Mouse (Mus musculus): ENCODE data around the gene Exoc2. TPM values are rescaled to one million over a fixed set of nuclear protein-coding genes. Genes with fewer than 3 reads are reported as not detected.

Exoc2 gene
- polyA plus RNA-seq, 1 experiment: 10.8 TPM

GRCm38 (mm10) chr13:30952044-30952443 lies 21.8 kb downstream of the Exoc2 start:
- Histone ChIP-seq H3K4me3 (ENCODE audit: insufficient read depth, poor library complexity, severe bottlenecking) (no peak overlapping the region), H3ac (ENCODE audit: control insufficient read depth, insufficient read length, low read depth) (no peak overlapping the region), H3K36me3 (ENCODE audit: control insufficient read depth, insufficient read depth) (peaks cover 4% of the 10 kb centered on the region), H3K79me3 (ENCODE audit: low read depth) (peaks cover 5% of the 10 kb centered on the region), H3K27me3 (ENCODE audit: control insufficient read depth, insufficient read depth, insufficient read length) (no peaks in the 10 kb centered on the region), H3K79me2 (ENCODE audit: control insufficient read depth, insufficient read depth) (peaks cover 10% of the 10 kb centered on the region)
- no peak for TF ChIP-seq USF1 (IDR thresholded peaks at IDR 0.05; ENCODE audit: low read depth)
- TF ChIP-seq MAX (IDR thresholded peaks at IDR 0.05): no peak
- TF ChIP-seq MYOD1 (IDR thresholded peaks at IDR 0.05; ENCODE audit: control insufficient read depth, insufficient read length, low read depth): no peak
- no peak for TF ChIP-seq MYOG (IDR thresholded peaks at IDR 0.05; ENCODE audit: control insufficient read depth, extremely low read depth, insufficient read length)
- TF ChIP-seq FOSL1 (IDR thresholded peaks at IDR 0.05; ENCODE audit: insufficient read depth, low read length, poor library complexity, severe bottlenecking): no peak
- no peak for TF ChIP-seq CEBPB (IDR thresholded peaks at IDR 0.05; ENCODE audit: low read depth)

DNA sequence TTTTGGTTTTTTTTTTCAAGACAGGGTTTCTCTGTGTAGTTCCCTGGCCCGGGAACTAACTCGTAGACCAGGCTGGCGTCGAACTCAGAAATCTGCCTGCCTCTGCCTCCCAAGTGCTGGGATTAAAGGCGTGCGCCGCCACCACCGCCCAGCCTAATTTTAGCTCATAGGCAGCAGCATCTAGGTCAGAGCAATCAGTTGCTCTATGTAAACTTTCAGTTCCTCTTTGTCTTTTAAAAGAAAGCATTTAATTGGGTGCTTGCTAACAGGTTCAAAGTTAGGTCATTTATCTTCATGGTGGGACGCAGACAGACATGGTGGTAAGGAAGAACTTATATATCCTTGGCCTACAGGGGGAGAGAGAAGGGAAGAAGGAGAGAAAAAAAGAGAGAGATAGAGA lies 24.7 kb downstream of the Exoc2 start:
- no peak for TF ChIP-seq MYOG (IDR thresholded peaks at IDR 0.05; ENCODE audit: control insufficient read depth, extremely low read depth, insufficient read length)
- TF ChIP-seq CTCF (IDR thresholded peaks at IDR 0.05; ENCODE audit: control insufficient read depth, insufficient read depth, insufficient read length): no peak
- no peak for TF ChIP-seq CEBPB (IDR thresholded peaks at IDR 0.05; ENCODE audit: low read depth)
- no peak for TF ChIP-seq USF1 (IDR thresholded peaks at IDR 0.05; ENCODE audit: low read depth)
- no peak for TF ChIP-seq MAX (IDR thresholded peaks at IDR 0.05)
- TF ChIP-seq FOSL1 (IDR thresholded peaks at IDR 0.05; ENCODE audit: insufficient read depth, low read length, poor library complexity, severe bottlenecking): no peak
- TF ChIP-seq MYOD1 (IDR thresholded peaks at IDR 0.05; ENCODE audit: control insufficient read depth, insufficient read length, low read depth): no peak
- Histone ChIP-seq H3K27me3 (ENCODE audit: control insufficient read depth, insufficient read depth, insufficient read length) (no peaks in the 10 kb centered on the region), H3ac (ENCODE audit: control insufficient read depth, insufficient read length, low read depth) (no peak overlapping the region), H3K79me3 (ENCODE audit: low read depth) (peaks cover 5% of the 10 kb centered on the region), H3K79me2 (ENCODE audit: control insufficient read depth, insufficient read depth) (peaks cover 5% of the 10 kb centered on the region), H3K4me3 (ENCODE audit: insufficient read depth, poor library complexity, severe bottlenecking) (no peak overlapping the region), H3K36me3 (ENCODE audit: control insufficient read depth, insufficient read depth) (peaks cover 4% of the 10 kb centered on the region)

DNA sequence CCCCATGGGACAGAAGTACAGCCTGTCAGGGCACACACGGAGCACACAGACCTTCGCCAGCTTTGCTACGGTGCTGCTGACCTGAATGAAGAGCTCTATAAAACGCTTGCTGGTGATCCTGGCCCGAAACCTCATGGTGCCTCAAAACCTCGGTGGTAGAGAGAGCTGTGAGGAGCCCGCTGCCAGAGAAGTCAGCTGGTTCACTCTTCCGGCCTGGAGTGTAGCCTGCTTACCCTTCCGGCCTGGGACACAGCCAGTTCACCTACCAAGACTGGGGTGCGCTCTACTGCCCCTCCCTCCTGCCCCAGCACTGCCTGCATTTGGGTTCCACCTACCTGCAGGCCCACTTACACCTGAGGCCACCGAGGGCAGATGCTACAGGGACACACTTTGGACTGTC lies 26.4 kb downstream of the Exoc2 start, which contains the start of gene Hus1b:
Hus1b (minus strand) TSS at position 220 of the 400 bp plus-strand sequence.
- Histone ChIP-seq H3K36me3 (ENCODE audit: control insufficient read depth, insufficient read depth) (peaks cover 4% of the 10 kb centered on the region), H3K4me3 (ENCODE audit: insufficient read depth, poor library complexity, severe bottlenecking) (no peak within 1 kb of the TSS), H3K79me3 (ENCODE audit: low read depth) (peaks cover 4% of the 10 kb centered on the region), H3ac (ENCODE audit: control insufficient read depth, insufficient read length, low read depth) (no peak within 1 kb of the TSS), H3K27me3 (ENCODE audit: control insufficient read depth, insufficient read depth, insufficient read length) (no peaks in the 10 kb centered on the region), H3K79me2 (ENCODE audit: control insufficient read depth, insufficient read depth) (peaks cover 5% of the 10 kb centered on the region)
- TF ChIP-seq FOSL1 (IDR thresholded peaks at IDR 0.05; ENCODE audit: insufficient read depth, low read length, poor library complexity, severe bottlenecking) (no peak), CEBPB (IDR thresholded peaks at IDR 0.05; ENCODE audit: low read depth) (no peak), USF1 (IDR thresholded peaks at IDR 0.05; ENCODE audit: low read depth) (no peak), MYOD1 (IDR thresholded peaks at IDR 0.05; ENCODE audit: control insufficient read depth, insufficient read length, low read depth) (no peak), MAX (IDR thresholded peaks at IDR 0.05) (no peak), CTCF (IDR thresholded peaks at IDR 0.05; ENCODE audit: control insufficient read depth, insufficient read depth, insufficient read length) (no peak), MYOG (IDR thresholded peaks at IDR 0.05; ENCODE audit: control insufficient read depth, extremely low read depth, insufficient read length) (no peak)

GRCm38 (mm10) chr13:30947129-30947528 lies 26.8 kb downstream of the Exoc2 start:
- H3K79me3 ChIP-seq (ENCODE audit: low read depth): peaks cover 4% of the 10 kb centered on the region
- TF ChIP-seq CEBPB (IDR thresholded peaks at IDR 0.05; ENCODE audit: low read depth) (no peak), CTCF (IDR thresholded peaks at IDR 0.05; ENCODE audit: control insufficient read depth, insufficient read depth, insufficient read length) (no peak), MAX (IDR thresholded peaks at IDR 0.05) (no peak), USF1 (IDR thresholded peaks at IDR 0.05; ENCODE audit: low read depth) (no peak), FOSL1 (IDR thresholded peaks at IDR 0.05; ENCODE audit: insufficient read depth, low read length, poor library complexity, severe bottlenecking) (no peak), MYOD1 (IDR thresholded peaks at IDR 0.05; ENCODE audit: control insufficient read depth, insufficient read length, low read depth) (no peak), MYOG (IDR thresholded peaks at IDR 0.05; ENCODE audit: control insufficient read depth, extremely low read depth, insufficient read length) (no peak)
- no peak overlapping the region for H3ac ChIP-seq (ENCODE audit: control insufficient read depth, insufficient read length, low read depth)
- H3K36me3 ChIP-seq (ENCODE audit: control insufficient read depth, insufficient read depth): peaks cover 4% of the 10 kb centered on the region
- H3K4me3 ChIP-seq (ENCODE audit: insufficient read depth, poor library complexity, severe bottlenecking): no peak overlapping the region
- H3K79me2 ChIP-seq (ENCODE audit: control insufficient read depth, insufficient read depth): peaks cover 5% of the 10 kb centered on the region
- no peaks in the 10 kb centered on the region for H3K27me3 ChIP-seq (ENCODE audit: control insufficient read depth, insufficient read depth, insufficient read length)

- Histone ChIP-seq H3K79me2 (ENCODE audit: control insufficient read depth, insufficient read depth) (peaks cover 5% of the 10 kb centered on the region), H3K36me3 (ENCODE audit: control insufficient read depth, insufficient read depth) (peaks cover 4% of the 10 kb centered on the region), H3K27me3 (ENCODE audit: control insufficient read depth, insufficient read depth, insufficient read length) (no peaks in the 10 kb centered on the region), H3K79me3 (ENCODE audit: low read depth) (no peaks in the 10 kb centered on the region), H3ac (ENCODE audit: control insufficient read depth, insufficient read length, low read depth) (no peak overlapping the region), H3K4me3 (ENCODE audit: insufficient read depth, poor library complexity, severe bottlenecking) (no peak overlapping the region)
- no peak for TF ChIP-seq CTCF (IDR thresholded peaks at IDR 0.05; ENCODE audit: control insufficient read depth, insufficient read depth, insufficient read length)
- TF ChIP-seq MYOD1 (IDR thresholded peaks at IDR 0.05; ENCODE audit: control insufficient read depth, insufficient read length, low read depth): no peak
- no peak for TF ChIP-seq FOSL1 (IDR thresholded peaks at IDR 0.05; ENCODE audit: insufficient read depth, low read length, poor library complexity, severe bottlenecking)
- TF ChIP-seq USF1 (IDR thresholded peaks at IDR 0.05; ENCODE audit: low read depth): no peak
- TF ChIP-seq CEBPB (IDR thresholded peaks at IDR 0.05; ENCODE audit: low read depth): no peak
- TF ChIP-seq MAX (IDR thresholded peaks at IDR 0.05): no peak
- no peak for TF ChIP-seq MYOG (IDR thresholded peaks at IDR 0.05; ENCODE audit: control insufficient read depth, extremely low read depth, insufficient read length)
These were observed 28.1 kb downstream of the Exoc2 start for GRCm38 (mm10) chr13:30945788-30946187.

- no peaks in the 10 kb centered on the region for H3K36me3 ChIP-seq (ENCODE audit: control insufficient read depth, insufficient read depth)
- TF ChIP-seq USF1 (IDR thresholded peaks at IDR 0.05; ENCODE audit: low read depth) (no peak), MAX (IDR thresholded peaks at IDR 0.05) (no peak), MYOD1 (IDR thresholded peaks at IDR 0.05; ENCODE audit: control insufficient read depth, insufficient read length, low read depth) (no peak), FOSL1 (IDR thresholded peaks at IDR 0.05; ENCODE audit: insufficient read depth, low read length, poor library complexity, severe bottlenecking) (no peak), CEBPB (IDR thresholded peaks at IDR 0.05; ENCODE audit: low read depth) (no peak), CTCF (IDR thresholded peaks at IDR 0.05; ENCODE audit: control insufficient read depth, insufficient read depth, insufficient read length) (no peak)
- no peaks in the 10 kb centered on the region for H3K79me2 ChIP-seq (ENCODE audit: control insufficient read depth, insufficient read depth)
- H3K79me3 ChIP-seq (ENCODE audit: low read depth): no peaks in the 10 kb centered on the region
- H3K27me3 ChIP-seq (ENCODE audit: control insufficient read depth, insufficient read depth, insufficient read length): no peaks in the 10 kb centered on the region
- H3K4me3 ChIP-seq (ENCODE audit: insufficient read depth, poor library complexity, severe bottlenecking): no peak overlapping the region
- no peak overlapping the region for H3ac ChIP-seq (ENCODE audit: control insufficient read depth, insufficient read length, low read depth)
These were observed 40.9 kb downstream of the Exoc2 start for GRCm38 (mm10) chr13:30932972-30933371.

All from C2C12 (cell line).